Mouse (Mus musculus): ENCODE measurements around the gene Dyrk1a.
A peak's percentile ranks its signal among the peaks of the same experiment; 100 is the strongest.

The Dyrk1a gene

GRCm38 (mm10) chr16:94559782-94560181 lies 10.0 kb upstream of the Dyrk1a start:
- DNase-seq = no peak

- no peak for DNase-seq
These were observed 9.2 kb upstream of the Dyrk1a start for GRCm38 (mm10) chr16:94560618-94561017.

- DNase-seq = no peak
These were observed 3.7 kb upstream of the Dyrk1a start for GRCm38 (mm10) chr16:94566124-94566523.

GRCm38 (mm10) chr16:94566834-94567585 lies 2.8 kb upstream of the Dyrk1a start:
- no peak for DNase-seq

GRCm38 (mm10) chr16:94567751-94568150 lies 2.1 kb upstream of the Dyrk1a start:
- DNase-seq = no peak

- DNase-seq = no peak
These were observed 1.2 kb upstream of the Dyrk1a start for GRCm38 (mm10) chr16:94568335-94569228.

GRCm38 (mm10) chr16:94570361-94571041 lies 691 bp downstream of the Dyrk1a start:
- DNase-seq = peak; percentile 52 to 62

GRCm38 (mm10) chr16:94571111-94571993 lies 1.5 kb downstream of the Dyrk1a start:
- DNase-seq = peak in 1 of 2 experiments; percentile 46

GRCm38 (mm10) chr16:94572422-94572821 lies 2.6 kb downstream of the Dyrk1a start:
- DNase-seq = no peak

- no peak for DNase-seq
These were observed 4.4 kb downstream of the Dyrk1a start for GRCm38 (mm10) chr16:94574025-94574717.

- DNase-seq = no peak
These were observed 4.9 kb downstream of the Dyrk1a start for GRCm38 (mm10) chr16:94574718-94575094.

GRCm38 (mm10) chr16:94575757-94576156 lies 5.9 kb downstream of the Dyrk1a start:
- no peak for DNase-seq

GRCm38 (mm10) chr16:94579348-94579747 lies 9.5 kb downstream of the Dyrk1a start:
- DNase-seq = no peak

- no peak for DNase-seq
These were observed 11.1 kb downstream of the Dyrk1a start for GRCm38 (mm10) chr16:94580844-94581405.

GRCm38 (mm10) chr16:94586349-94586990 lies 16.7 kb downstream of the Dyrk1a start:
- no peak for DNase-seq

- no peak for DNase-seq
These were observed 17.7 kb downstream of the Dyrk1a start for GRCm38 (mm10) chr16:94587461-94587860.

- DNase-seq = no peak
These were observed 18.4 kb downstream of the Dyrk1a start for GRCm38 (mm10) chr16:94588171-94588570.

GRCm38 (mm10) chr16:94588974-94589373 lies 19.2 kb downstream of the Dyrk1a start:
- DNase-seq = peak; percentile 42 to 47

- DNase-seq = no peak
These were observed 19.8 kb downstream of the Dyrk1a start for GRCm38 (mm10) chr16:94589648-94590047.

GRCm38 (mm10) chr16:94590214-94590613 lies 20.4 kb downstream of the Dyrk1a start:
- DNase-seq = no peak

- DNase-seq = no peak
These were observed 21.2 kb downstream of the Dyrk1a start for GRCm38 (mm10) chr16:94590977-94591376.
